25 mouse cellular contexts compared by ENCODE assay signal in the genomic region with DNA sequence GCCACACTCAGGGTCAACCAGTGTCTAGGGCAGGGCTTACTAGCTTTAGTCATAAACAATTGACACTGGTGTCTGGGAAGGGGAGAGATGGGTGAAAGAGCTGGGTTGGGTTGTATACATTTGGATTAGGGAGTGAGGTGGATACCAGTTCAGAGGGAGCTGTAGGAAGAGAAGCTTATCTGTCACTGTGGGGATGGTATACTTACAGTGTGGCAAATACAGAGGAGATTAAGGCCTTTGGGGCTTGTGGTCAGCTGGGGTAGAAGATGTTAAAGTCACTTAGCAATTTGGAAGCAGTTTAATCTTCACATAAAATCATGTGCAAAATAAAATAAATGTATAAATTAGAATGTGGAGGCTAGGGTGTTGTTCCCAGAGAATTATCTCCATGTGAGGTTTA. TPM values are rescaled to one million over a fixed set of nuclear protein-coding genes. Genes with fewer than 3 reads are reported as not detected.
"Had no signal": no experiment of that assay in that cellular context is flagged by ENCODE, and none has a peak within 500 bp of the region (broad histone marks: within the 10 kb centered on the region; RNA-seq: fewer than 3 reads in every experiment).

No protein-coding gene starts in this region.

- H3K9ac ChIP-seq: lung, embryonic 14.5 days; midbrain, embryonic 12.5 days; neural tube, embryonic 13.5 days; neural tube, embryonic 15.5 days had no signal

- H3K36me3 ChIP-seq: midbrain, embryonic 10.5 days; midbrain, embryonic 12.5 days; neural tube, embryonic 13.5 days; neural tube, embryonic 15.5 days had no signal

- ATAC-seq: midbrain, embryonic 16.5 days had no signal

- H3K4me2 ChIP-seq: lung, embryonic 14.5 days; midbrain, embryonic 12.5 days; neural tube, embryonic 13.5 days; neural tube, embryonic 15.5 days had no signal

- H3K9me3 ChIP-seq: megakaryocyte, embryonic 14.5 days; midbrain, embryonic 10.5 days; midbrain, embryonic 12.5 days; neural tube, embryonic 13.5 days; neural tube, embryonic 15.5 days had no signal

- DNase-seq: lung, adult 18-20 months; lung, embryonic 14.5 days; lung, postnatal 10 days; lung, postnatal 4 days; midbrain, embryonic 14.5 days; retina, postnatal 1 day; right cerebral cortex, adult 18-20 months; right cerebral cortex, postnatal 25 days; right cerebral cortex, postnatal 4 days; spleen, adult 18-20 months; thymus, adult 18-20 months; thymus, postnatal 14 days; thymus, postnatal 36 days had no signal

- H3K27me3 ChIP-seq: megakaryocyte, embryonic 14.5 days; midbrain, embryonic 12.5 days; neural tube, embryonic 13.5 days; neural tube, embryonic 15.5 days had no signal

- H3K4me1 ChIP-seq: midbrain, embryonic 10.5 days; midbrain, embryonic 12.5 days; neural tube, embryonic 13.5 days; neural tube, embryonic 15.5 days had no signal

- H3K4me3 ChIP-seq: megakaryocyte, embryonic 14.5 days; midbrain, embryonic 10.5 days; midbrain, embryonic 12.5 days; myocyte; neural tube, embryonic 13.5 days; neural tube, embryonic 15.5 days had no signal

- H3K27ac ChIP-seq: midbrain, embryonic 10.5 days; midbrain, embryonic 12.5 days; neural tube, embryonic 13.5 days; neural tube, embryonic 15.5 days had no signal

RNA-seq across cellular contexts. Expression of a gene that starts 17.4 kb away (rescaled TPM):
- polyA plus RNA-seq: liver, embryonic 16.5 days; lung, embryonic 14.5 days; midbrain, embryonic 10.5 days; midbrain, embryonic 12.5 days; midbrain, embryonic 14.5 days; midbrain, embryonic 16.5 days; myocyte; neural tube, embryonic 11.5 days; neural tube, embryonic 13.5 days; neural tube, embryonic 15.5 days; small intestine, adult 2 months; stomach, embryonic 14.5 days had no signal

RNA-seq across cellular contexts. Expression of a gene that starts 21.1 kb away (rescaled TPM):
- polyA plus RNA-seq: liver, embryonic 16.5 days; lung, embryonic 14.5 days; lung, embryonic 16.5 days; midbrain, embryonic 10.5 days; midbrain, embryonic 12.5 days; midbrain, embryonic 14.5 days; midbrain, embryonic 16.5 days; neural tube, embryonic 11.5 days; neural tube, embryonic 13.5 days; small intestine, adult 2 months; stomach, embryonic 14.5 days had no signal
